7 mouse cellular contexts compared by ENCODE assay signal in the genomic region with DNA sequence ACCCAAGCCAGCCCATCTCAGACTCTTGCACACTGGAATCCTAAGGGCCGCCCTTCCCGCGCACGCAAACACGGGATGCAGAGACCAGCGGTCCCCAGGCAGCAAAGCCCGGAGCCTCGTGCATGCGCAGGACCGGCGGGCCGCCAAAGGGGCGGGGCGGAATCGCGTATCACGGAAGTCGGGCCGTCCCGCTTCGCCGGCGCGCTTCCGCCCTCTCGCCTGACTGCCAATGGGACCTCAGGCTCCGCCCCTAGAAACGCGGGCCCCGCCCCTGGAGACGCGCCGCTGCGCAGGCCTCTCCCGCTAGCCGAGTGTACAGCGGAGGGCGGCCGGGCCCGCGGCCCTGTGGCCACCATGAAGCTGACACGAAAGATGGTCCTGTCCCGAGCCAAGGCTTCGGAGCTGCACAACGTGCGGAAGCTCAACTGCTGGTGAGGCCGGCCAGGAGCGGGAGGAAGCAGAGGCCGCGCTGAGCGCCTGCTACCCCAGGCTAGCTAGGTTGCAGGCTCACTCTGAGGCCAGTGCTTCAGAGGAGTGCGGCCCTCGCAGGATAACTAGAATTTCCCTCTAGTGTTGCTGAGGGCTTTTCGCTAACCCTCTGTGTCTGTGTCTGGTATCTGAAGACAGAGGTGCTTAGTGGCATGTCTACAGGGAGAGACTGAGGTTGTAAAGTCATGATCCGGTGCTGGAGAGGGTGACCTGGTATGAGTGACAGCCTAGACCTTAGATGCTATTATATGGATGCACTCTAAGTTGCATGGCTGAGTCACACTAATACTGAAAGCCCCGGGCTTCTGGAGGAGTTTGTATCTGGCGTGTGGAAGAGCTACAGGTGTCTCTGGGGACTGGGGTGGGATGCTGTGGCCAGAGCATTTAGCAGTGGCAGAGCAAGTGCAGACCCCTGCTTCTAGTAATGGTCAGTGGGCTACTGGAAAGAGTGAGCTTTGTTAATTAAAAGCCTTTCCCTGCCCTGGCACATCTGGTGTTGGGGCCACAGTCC. TPM values are rescaled to one million over a fixed set of nuclear protein-coding genes. Genes with fewer than 3 reads are reported as not detected.
DNase-seq lines count a peak whose midpoint lies in the region; ATAC-seq lines count a peak whose summit lies in the region.

Gene 1810043G02Rik, plus strand, starts transcription at position 174 of the 1,000 bp plus-strand sequence.

- peaks cover 7% of the 10 kb centered on the region for H3K4me1 ChIP-seq in intestine, embryonic 16.5 days (ENCODE audit: control insufficient read depth, insufficient read depth, low read length)
- peaks cover 6% of the 10 kb centered on the region for H3K4me1 ChIP-seq in midbrain, embryonic 11.5 days (ENCODE audit: control insufficient read depth, insufficient read depth, low read length)

- ATAC-seq in intestine, embryonic 16.5 days: peak; percentile 98
- ATAC-seq in midbrain, embryonic 11.5 days (ENCODE audit: low FRiP score): peak; percentile 98

- peak within 1 kb of the TSS; percentile 41; the same call in 1 of the 2 replicates for H3K27ac ChIP-seq in intestine, embryonic 16.5 days (ENCODE audit: low read length)
- H3K27ac ChIP-seq in midbrain, embryonic 11.5 days (ENCODE audit: low read depth, low read length): peak within 1 kb of the TSS; percentile 63

- H3K4me3 ChIP-seq in intestine, embryonic 16.5 days (ENCODE audit: low read length): peak within 1 kb of the TSS; percentile 81
- peak within 1 kb of the TSS; percentile 61 for H3K4me3 ChIP-seq in midbrain, embryonic 11.5 days (ENCODE audit: low read depth, low read length)

- intact Hi-C loops in left cerebral cortex, postnatal 36 days (cut with DNase I): loop anchor here (5.0 kb wide), 2 partner anchors 34 to 351 kb away; partner anchors contain the start of gene Pfkl

- H3K36me3 ChIP-seq in intestine, embryonic 16.5 days (ENCODE audit: control insufficient read depth, insufficient read depth, low read length): peaks cover 3% of the 10 kb centered on the region; the same call in 1 of the 2 replicates
- 0 out of 2 replicates have a peak, but pooled peaks cover 4% of the 10 kb centered on the region for H3K36me3 ChIP-seq in midbrain, embryonic 11.5 days (ENCODE audit: control insufficient read depth, insufficient read depth, low read length)

- peak within 1 kb of the TSS; percentile 78 for H3K9ac ChIP-seq in intestine, embryonic 16.5 days (ENCODE audit: low read depth, low read length)
- H3K9ac ChIP-seq in midbrain, embryonic 11.5 days (ENCODE audit: low read length): peak within 1 kb of the TSS; percentile 80

- 2% methylated on average over 55 of the region's 57 CpGs for WGBS in intestine, embryonic 16.5 days
- WGBS in midbrain, embryonic 11.5 days: 1% methylated on average over 57 of the region's 57 CpGs

- no peaks in the 10 kb centered on the region for H3K27me3 ChIP-seq in intestine, embryonic 16.5 days (replicated peaks; ENCODE audit: control insufficient read depth, insufficient read depth, low read length)
- no peaks in the 10 kb centered on the region for H3K27me3 ChIP-seq in midbrain, embryonic 11.5 days (ENCODE audit: control insufficient read depth, insufficient read depth, low read length)

- H3K4me2 ChIP-seq in intestine, embryonic 16.5 days (ENCODE audit: low read depth, low read length): peak within 1 kb of the TSS; percentile 84
- H3K4me2 ChIP-seq in midbrain, embryonic 11.5 days: peak within 1 kb of the TSS; percentile 73

- peak; percentile 97 for DNase-seq in adrenal gland, adult 8-10 months
- peak; percentile 98 for DNase-seq in embryo, embryonic 9.5 days (ENCODE audit: extremely low spot score)
- DNase-seq in gastrocnemius, postnatal 4 days (ENCODE audit: low spot score in 2 of 2): peak; percentile 99 to 100
- DNase-seq in left cerebral cortex, postnatal 36 days (ENCODE audit: low spot score in 2 of 2): peak; percentile 99
- DNase-seq in midbrain, embryonic 11.5 days (ENCODE audit: low spot score, missing footprints): peak; percentile 100
- DNase-seq in skeletal muscle tissue, adult 2 months (ENCODE audit: low read depth, low spot score): peak; percentile 94

- no peaks in the 10 kb centered on the region for H3K9me3 ChIP-seq in intestine, embryonic 16.5 days (ENCODE audit: control insufficient read depth, low read length)
- H3K9me3 ChIP-seq in midbrain, embryonic 11.5 days (ENCODE audit: control insufficient read depth, low read length): no peaks in the 10 kb centered on the region

RNA-seq across cellular contexts. Expression of gene 1810043G02Rik, which starts in this region (rescaled TPM):
- 10 to 100 TPM; 18.8 to 41.2 (median 28.6) TPM for total RNA-seq in adrenal gland, adult 8-10 months (2022)
- 10 to 100 TPM; 10.5 to 12.3 TPM for total RNA-seq in gastrocnemius, postnatal 4 days (2021)
- polyA plus RNA-seq in intestine, embryonic 16.5 days (2015; fragmentation: Nextera tagmentation; extraction: Ambion mirVana): 16.0 and 17.5 TPM in 2 replicates
- total RNA-seq in left cerebral cortex, postnatal 36 days (2021): 10 to 100 TPM; 32.7 to 38.1 TPM
- 32.3 and 36.5 TPM in 2 replicates for polyA plus RNA-seq in midbrain, embryonic 11.5 days (2014; fragmentation: Nextera tagmentation; extraction: Ambion mirVana)

Comparison
In these comparisons a context has a peak if more than half of its experiments do, and no peak if none do; other contexts are left out.
1. Peak in every context shown above with its lines: DNase-seq, ATAC-seq, H3K4me3 ChIP-seq and H3K27ac ChIP-seq.